Mouse (Mus musculus) cortical plate, adult 2 months (tissue): Measurements from ENCODE around the gene Ninj2.

Experiments used
- CTCF ChIP-seq: fragments of 200-500 bp; IDR thresholded peaks from 2 replicates; pipeline ENCODE4 v1.5.1; 2011; ENCODE audit warnings: mild to moderate bottlenecking, control low read depth, low read length; ENCODE audit not compliant: insufficient read depth; ENCODE audit errors: extremely low read depth
- POLR2A ChIP-seq: fragments of 200-500 bp; IDR thresholded peaks from 2 replicates; pipeline ENCODE4 v1.6.1; 2011; ENCODE audit warnings: mild to moderate bottlenecking, low read length, control low read depth; ENCODE audit not compliant: insufficient read depth; ENCODE audit errors: extremely low read depth

- TF ChIP-seq POLR2A = no peak
- TF ChIP-seq CTCF = no peak
Measured at GRCm38 (mm10) chr6:120186594-120186993, 93.4 kb downstream of the Ninj2 start.
